Mouse (Mus musculus): ENCODE measurements around the gene Apoc2. TPM values are rescaled to one million over a fixed set of nuclear protein-coding genes. Genes with fewer than 3 reads are reported as not detected.

The Apoc2 gene
- polyA plus RNA-seq, 2 experiments = 1.2 TPM; not detected in 1

- H3K27ac ChIP-seq (replicated peaks; ENCODE audit: low read depth, low read length) = no peak overlapping the region
- whole genome bisulfite sequencing = 57% methylated on average over 10 of the region's 10 CpGs
- H3K9me3 ChIP-seq (ENCODE audit: control insufficient read depth, low read length) = no peaks in the 10 kb centered on the region
- no peak overlapping the region for H3K4me2 ChIP-seq (replicated peaks; ENCODE audit: low read depth, low read length, severe bottlenecking)
- no peak for ATAC-seq (ENCODE audit: low FRiP score, low read depth)
- no peaks in the 10 kb centered on the region for H3K27me3 ChIP-seq (ENCODE audit: control insufficient read depth, insufficient read depth, low read length)
- H3K4me3 ChIP-seq (replicated peaks; ENCODE audit: low read length) = no peak overlapping the region
- no peak for TF ChIP-seq POLR2A (IDR thresholded peaks at IDR 0.05; ENCODE audit: borderline replicate concordance, extremely low read depth, insufficient read depth, insufficient read length)
- no peak overlapping the region for H3K9ac ChIP-seq (ENCODE audit: low read depth, low read length, severe bottlenecking)
- peaks cover 4% of the 10 kb centered on the region; the same call in 1 of the 2 replicates for H3K4me1 ChIP-seq (ENCODE audit: control insufficient read depth, insufficient read depth, low read length)
- DNase-seq (ENCODE audit: low spot score) = no peak
- no peaks in the 10 kb centered on the region for H3K36me3 ChIP-seq (ENCODE audit: control insufficient read depth, insufficient read depth, low read length)
Measured at GRCm38 (mm10) chr7:19671511-19671910, 6.2 kb downstream of the Apoc2 start.

- Histone ChIP-seq H3K4me2 (replicated peaks; ENCODE audit: low read depth, low read length, severe bottlenecking) (peak overlapping the region; percentile 35), H3K27me3 (ENCODE audit: control insufficient read depth, insufficient read depth, low read length) (no peaks in the 10 kb centered on the region), H3K27ac (replicated peaks; ENCODE audit: low read depth, low read length) (0 out of 2 replicates have a peak overlapping the region, but pooled peaks have one; percentile 19), H3K4me1 (ENCODE audit: control insufficient read depth, insufficient read depth, low read length) (peaks cover 6% of the 10 kb centered on the region), H3K36me3 (ENCODE audit: control insufficient read depth, insufficient read depth, low read length) (no peaks in the 10 kb centered on the region), H3K9me3 (ENCODE audit: control insufficient read depth, low read length) (no peaks in the 10 kb centered on the region), H3K4me3 (replicated peaks; ENCODE audit: low read length) (no peak overlapping the region), H3K9ac (ENCODE audit: low read depth, low read length, severe bottlenecking) (peak overlapping the region; percentile 38; the same call in 1 of the 2 replicates)
- ATAC-seq (ENCODE audit: low FRiP score, low read depth) = peak; percentile 50; the same call in 1 of the 2 replicates
- WGBS = 7% methylated on average over 10 of the region's 10 CpGs
- no peak for TF ChIP-seq POLR2A (IDR thresholded peaks at IDR 0.05; ENCODE audit: borderline replicate concordance, extremely low read depth, insufficient read depth, insufficient read length)
- DNase-seq (ENCODE audit: low spot score) = peak; percentile 94
Measured at GRCm38 (mm10) chr7:19668947-19669721, 8.6 kb downstream of the Apoc2 start.

GRCm38 (mm10) chr7:19667434-19667833 lies 10.3 kb downstream of the Apoc2 start:
- H3K4me1 ChIP-seq (ENCODE audit: control insufficient read depth, insufficient read depth, low read length) = peaks cover 14% of the 10 kb centered on the region
- H3K4me3 ChIP-seq (replicated peaks; ENCODE audit: low read length) = no peak overlapping the region
- DNase-seq (ENCODE audit: low spot score) (no peak), ATAC-seq (ENCODE audit: low FRiP score, low read depth) (no peak)
- H3K27me3 ChIP-seq (ENCODE audit: control insufficient read depth, insufficient read depth, low read length) = no peaks in the 10 kb centered on the region
- H3K4me2 ChIP-seq (replicated peaks; ENCODE audit: low read depth, low read length, severe bottlenecking) = no peak overlapping the region
- H3K9me3 ChIP-seq (ENCODE audit: control insufficient read depth, low read length) = no peaks in the 10 kb centered on the region
- H3K9ac ChIP-seq (ENCODE audit: low read depth, low read length, severe bottlenecking) = no peak overlapping the region
- TF ChIP-seq POLR2A (IDR thresholded peaks at IDR 0.05; ENCODE audit: borderline replicate concordance, extremely low read depth, insufficient read depth, insufficient read length) = no peak
- H3K27ac ChIP-seq (replicated peaks; ENCODE audit: low read depth, low read length) = no peak overlapping the region
- H3K36me3 ChIP-seq (ENCODE audit: control insufficient read depth, insufficient read depth, low read length) = no peaks in the 10 kb centered on the region
- 85% methylated on average over 2 of the region's 2 CpGs for WGBS

- Histone ChIP-seq H3K4me3 (replicated peaks; ENCODE audit: low read length) (no peak overlapping the region), H3K9ac (ENCODE audit: low read depth, low read length, severe bottlenecking) (no peak overlapping the region), H3K27ac (replicated peaks; ENCODE audit: low read depth, low read length) (no peak overlapping the region), H3K4me1 (ENCODE audit: control insufficient read depth, insufficient read depth, low read length) (peaks cover 14% of the 10 kb centered on the region), H3K36me3 (ENCODE audit: control insufficient read depth, insufficient read depth, low read length) (peaks cover 5% of the 10 kb centered on the region; the same call in 1 of the 2 replicates), H3K4me2 (replicated peaks; ENCODE audit: low read depth, low read length, severe bottlenecking) (no peak overlapping the region), H3K27me3 (ENCODE audit: control insufficient read depth, insufficient read depth, low read length) (no peaks in the 10 kb centered on the region), H3K9me3 (ENCODE audit: control insufficient read depth, low read length) (no peaks in the 10 kb centered on the region)
- no peak for DNase-seq (ENCODE audit: low spot score)
- TF ChIP-seq POLR2A (IDR thresholded peaks at IDR 0.05; ENCODE audit: borderline replicate concordance, extremely low read depth, insufficient read depth, insufficient read length) = no peak
- ATAC-seq (ENCODE audit: low FRiP score, low read depth) = no peak
- 61% methylated on average over 3 of the region's 3 CpGs for WGBS
Measured at GRCm38 (mm10) chr7:19666750-19667149, 11.0 kb downstream of the Apoc2 start.

- H3K9me3 ChIP-seq (ENCODE audit: control insufficient read depth, low read length) = no peaks in the 10 kb centered on the region
- under 1% methylated on average over 61 of the region's 63 CpGs for WGBS
- H3K36me3 ChIP-seq (ENCODE audit: control insufficient read depth, insufficient read depth, low read length) = peaks cover 13% of the 10 kb centered on the region; the same call in 1 of the 2 replicates
- peak within 1 kb of the TSS; percentile 87 for H3K4me2 ChIP-seq (replicated peaks; ENCODE audit: low read depth, low read length, severe bottlenecking)
- ATAC-seq (ENCODE audit: low FRiP score, low read depth) (peak; percentile 95), DNase-seq (ENCODE audit: low spot score) (peak; percentile 97)
- H3K4me1 ChIP-seq (ENCODE audit: control insufficient read depth, insufficient read depth, low read length) = peaks cover 14% of the 10 kb centered on the region
- H3K4me3 ChIP-seq (replicated peaks; ENCODE audit: low read length) = peak within 1 kb of the TSS; percentile 100
- H3K9ac ChIP-seq (ENCODE audit: low read depth, low read length, severe bottlenecking) = peak within 1 kb of the TSS; percentile 97
- TF ChIP-seq POLR2A (IDR thresholded peaks at IDR 0.05; ENCODE audit: borderline replicate concordance, extremely low read depth, insufficient read depth, insufficient read length) = peak; percentile 53; the same call in 1 of the 2 replicates
- H3K27ac ChIP-seq (replicated peaks; ENCODE audit: low read depth, low read length) = peak within 1 kb of the TSS; percentile 88
- no peaks in the 10 kb centered on the region for H3K27me3 ChIP-seq (ENCODE audit: control insufficient read depth, insufficient read depth, low read length)
Measured at GRCm38 (mm10) chr7:19664955-19665841, 12.5 kb downstream of the Apoc2 start, which contains the start of gene Clptm1. Gene Clptm1, minus strand, starts transcription at chr7:19665033.
